Mouse (Mus musculus) spleen, postnatal 14 days (tissue): ENCODE results near the gene Tmem9b.

Experiments
- DNase-seq, 2 experiments: peaks; one replicate each; pipeline ENCODE4 v3.0.0; 2021 to 2022; ENCODE audit warnings: low spot score in 2 of 2

The Tmem9b gene

DNA sequence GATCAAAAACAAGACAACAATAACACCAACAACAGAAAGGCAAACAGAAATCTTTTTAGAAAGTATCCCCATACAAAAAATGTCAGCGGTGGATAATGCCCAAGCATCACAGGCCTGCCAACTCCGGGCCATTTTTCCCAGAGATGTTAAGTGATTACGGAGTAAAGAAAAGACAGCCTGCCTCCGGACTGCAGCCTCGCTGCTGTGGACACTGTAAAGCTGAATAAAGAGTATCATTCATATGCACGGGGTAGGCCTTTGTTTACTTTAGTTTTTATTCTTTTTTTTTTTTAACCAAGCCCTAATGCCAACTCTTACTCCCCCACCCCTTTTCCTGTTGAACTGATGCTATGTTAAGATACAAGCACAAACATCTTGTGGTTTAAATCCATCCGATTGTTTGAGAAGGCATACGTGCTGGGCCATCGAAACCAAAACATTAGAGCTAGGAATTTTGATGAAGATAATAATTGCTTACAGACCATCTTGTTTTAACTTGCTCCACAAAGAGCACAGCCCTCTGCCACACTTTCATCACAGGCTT, 66.0 kb downstream of the Tmem9b start:
- DNase-seq, result no peak
